Mouse (Mus musculus): ENCODE data around the gene Piwil1.
"Not testable (repeated sequence)": the region's sequence is repeated elsewhere in the genome, so short reads cannot be mapped to it uniquely, and the experiment has no call there.

The Piwil1 gene

GRCm38 (mm10) chr5:128710596-128710995 is 8.3 kb downstream of the Piwil1 start:
- no peak for DNase-seq (ENCODE audit: low read depth, low spot score)

- DNase-seq (ENCODE audit: low read depth, low spot score), result no peak
Observed at GRCm38 (mm10) chr5:128711847-128712246, 9.5 kb downstream of the Piwil1 start.

GRCm38 (mm10) chr5:128715171-128715570 is 12.8 kb downstream of the Piwil1 start:
- no peak for DNase-seq (ENCODE audit: low read depth, low spot score)

DNA sequence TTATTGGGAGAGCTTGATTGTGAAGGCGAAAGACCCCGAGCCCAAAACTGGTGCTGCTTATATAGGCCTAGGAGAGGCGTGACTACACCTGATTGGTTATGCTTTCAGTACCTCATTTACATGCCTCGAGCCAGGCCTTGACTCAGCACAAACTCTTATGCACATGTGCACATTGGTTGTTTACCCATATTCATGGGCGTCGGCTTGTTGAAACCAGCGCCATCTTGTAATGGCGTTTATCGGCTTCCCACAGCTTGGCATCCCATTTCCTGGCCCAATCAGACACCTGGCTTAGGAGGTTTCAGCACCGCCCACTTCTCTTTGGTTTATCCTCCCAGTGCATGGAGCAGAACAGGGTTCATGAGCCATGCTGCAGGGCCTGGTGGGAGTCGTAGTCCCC is 18.1 kb downstream of the Piwil1 start:
- DNase-seq (ENCODE audit: low read depth, low spot score), result not testable (repeated sequence)

GRCm38 (mm10) chr5:128729341-128729740 is 27.0 kb downstream of the Piwil1 start:
- no peak for DNase-seq (ENCODE audit: low read depth, low spot score)

GRCm38 (mm10) chr5:128730634-128731033 is 28.3 kb downstream of the Piwil1 start:
- no peak for DNase-seq (ENCODE audit: low read depth, low spot score)

DNA sequence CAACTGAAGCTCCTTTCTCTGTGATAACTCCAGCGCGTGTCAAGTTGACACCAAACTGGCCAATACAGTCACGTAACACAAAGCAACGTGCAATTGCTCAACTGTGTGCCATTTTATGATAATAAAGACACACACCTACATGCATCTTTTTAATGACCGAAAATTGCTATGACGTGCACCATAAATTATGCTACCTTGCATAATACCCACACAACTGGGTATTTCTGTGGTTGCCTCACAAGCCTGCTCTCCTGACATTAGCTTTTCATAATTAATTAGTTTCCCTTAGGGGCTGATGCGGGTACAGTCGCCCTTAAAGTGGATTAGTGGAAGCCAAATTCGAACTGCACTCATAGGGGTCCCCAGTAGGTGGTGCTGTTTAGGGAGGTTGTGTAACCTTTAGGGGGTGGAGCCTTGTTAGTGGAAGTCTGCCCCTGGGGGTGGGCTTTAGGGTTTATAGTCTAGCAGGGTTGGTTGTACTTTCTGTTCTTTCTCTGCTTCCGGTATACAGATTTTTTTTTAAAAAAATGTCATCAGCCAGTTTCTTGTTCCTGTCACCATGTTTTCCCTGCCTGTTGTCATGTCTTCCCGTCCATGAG is 30.2 kb downstream of the Piwil1 start:
- DNase-seq (ENCODE audit: low read depth, low spot score), result no peak

DNA sequence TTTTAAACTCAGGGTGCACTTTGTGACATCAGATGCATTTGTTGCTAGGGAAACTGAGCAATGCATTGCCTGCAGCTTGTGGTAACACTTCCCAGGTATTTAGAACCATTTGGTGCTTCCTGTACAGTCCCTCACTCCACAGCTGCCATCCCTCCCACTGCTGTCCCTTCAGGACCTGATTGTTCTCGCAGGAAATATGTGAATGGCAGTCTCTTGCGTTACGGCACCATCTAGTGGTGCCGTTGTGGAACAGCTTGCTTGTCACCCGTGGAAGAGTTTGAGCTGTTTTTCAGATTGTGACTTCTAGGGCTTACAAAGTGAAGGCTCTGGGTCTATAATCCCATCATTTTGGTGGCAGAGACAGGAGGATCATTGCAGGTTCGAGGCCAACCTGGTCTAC is 31.6 kb downstream of the Piwil1 start:
- peak; percentile 54 for DNase-seq (ENCODE audit: low read depth, low spot score)

- no peak for DNase-seq (ENCODE audit: low read depth, low spot score)
Observed at GRCm38 (mm10) chr5:128735921-128736320, 33.6 kb downstream of the Piwil1 start.

- DNase-seq (ENCODE audit: low read depth, low spot score), result no peak
Observed at GRCm38 (mm10) chr5:128739168-128739837, 37.0 kb downstream of the Piwil1 start.

DNA sequence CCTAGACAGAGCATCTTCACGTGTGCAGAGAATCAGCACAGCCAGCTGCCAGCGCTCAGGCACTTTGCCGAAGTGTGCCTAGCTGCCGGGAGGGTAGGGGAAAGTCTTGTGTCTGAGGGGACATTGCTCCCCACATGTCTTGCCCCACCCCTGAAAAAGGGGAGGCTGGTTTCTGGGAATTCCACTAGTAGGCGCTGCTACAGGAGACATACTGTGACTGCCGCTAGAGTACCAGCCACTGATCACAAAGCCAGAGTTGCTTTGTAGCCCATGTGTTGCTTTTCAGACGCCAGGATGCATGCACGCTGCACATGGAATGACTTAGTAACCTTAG is 37.5 kb downstream of the Piwil1 start:
- no peak for DNase-seq (ENCODE audit: low read depth, low spot score)

- DNase-seq (ENCODE audit: low read depth, low spot score), result no peak
Observed at GRCm38 (mm10) chr5:128744351-128744750, 42.0 kb downstream of the Piwil1 start.

GRCm38 (mm10) chr5:128745206-128745605 is 42.9 kb downstream of the Piwil1 start:
- no peak for DNase-seq (ENCODE audit: low read depth, low spot score)

DNA sequence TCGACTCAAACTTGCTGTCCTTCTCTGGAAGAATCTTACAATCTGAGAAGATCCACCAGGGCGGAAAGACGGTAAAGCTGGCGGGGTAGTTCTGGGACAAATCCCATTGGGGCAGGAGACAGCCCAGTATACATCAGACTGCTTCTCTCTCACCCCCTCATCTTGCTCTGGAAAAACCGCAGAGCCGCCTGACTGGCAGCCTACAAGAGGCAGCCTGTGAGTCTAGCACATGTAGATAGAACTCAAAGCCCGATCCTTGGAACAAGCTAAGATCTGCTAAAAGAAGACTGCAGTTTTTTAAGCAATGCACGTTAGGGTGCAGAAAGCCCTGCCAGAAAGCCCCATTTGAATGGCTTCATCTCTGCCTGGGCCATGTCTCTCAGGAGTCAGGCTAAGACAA is 43.9 kb downstream of the Piwil1 start:
- no peak for DNase-seq (ENCODE audit: low read depth, low spot score)

DNA sequence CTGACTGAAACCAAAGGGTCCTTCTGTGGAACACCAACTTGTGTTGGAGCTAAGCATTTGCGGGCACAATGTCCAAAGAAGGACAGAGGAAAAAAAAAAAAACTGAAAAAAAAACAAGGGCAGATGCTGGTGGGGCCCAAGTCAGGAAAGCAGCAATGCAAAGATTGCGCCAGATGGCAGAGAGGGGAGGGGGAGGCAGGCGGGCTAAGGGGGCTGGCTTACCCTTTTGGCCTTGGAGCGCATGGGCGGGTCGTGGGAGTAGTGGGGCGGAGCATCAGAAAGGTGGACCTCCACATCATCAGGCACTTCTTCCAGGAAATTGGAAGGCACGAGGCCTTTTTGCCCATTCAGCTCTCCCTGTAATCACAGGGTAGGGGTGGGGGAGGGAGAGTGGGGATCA is 58.8 kb downstream of the Piwil1 start:
- no peak for DNase-seq (ENCODE audit: low read depth, low spot score)

GRCm38 (mm10) chr5:128769026-128769631 is 66.8 kb downstream of the Piwil1 start:
- no peak for DNase-seq (ENCODE audit: low read depth, low spot score)

- DNase-seq (ENCODE audit: low read depth, low spot score), result no peak
Observed at GRCm38 (mm10) chr5:128776386-128776785, 74.1 kb downstream of the Piwil1 start.

DNA sequence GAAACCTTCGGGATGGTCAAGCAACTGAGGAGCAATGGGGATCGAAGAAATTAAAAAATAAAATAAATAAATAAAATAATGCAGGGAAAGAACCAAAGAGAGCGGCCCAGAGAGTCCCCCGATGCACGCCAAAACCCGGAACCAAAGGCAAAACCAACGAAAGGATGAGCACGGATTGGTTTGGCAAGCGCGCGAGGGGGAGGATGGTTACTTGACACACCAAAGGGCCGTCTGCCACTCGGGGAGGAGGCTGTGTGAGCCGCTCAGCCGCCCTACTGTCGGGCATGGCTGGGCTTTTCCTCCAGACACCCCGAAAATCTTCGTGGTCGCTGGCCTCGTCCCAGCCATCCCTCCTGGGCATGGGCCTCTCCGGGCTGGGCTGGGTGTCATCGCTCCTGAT is 79.3 kb downstream of the Piwil1 start:
- DNase-seq (ENCODE audit: low read depth, low spot score), result no peak

- DNase-seq (ENCODE audit: low read depth, low spot score), result no peak
Observed at GRCm38 (mm10) chr5:128800592-128800991, 98.3 kb downstream of the Piwil1 start.
